27 mouse cellular contexts compared by ENCODE assay signal in genomic region chr3:9628041-9628440, GRCm38 (mm10). TPM values are rescaled to one million over a fixed set of nuclear protein-coding genes. Genes with fewer than 3 reads are reported as not detected.
A peak's percentile ranks its signal among the peaks of the same experiment; 100 is the strongest.
DNase-seq lines count a peak whose midpoint lies in the region; ATAC-seq and TF ChIP-seq lines count a peak whose summit lies in the region.
"Had no signal": no experiment of that assay in that cellular context is flagged by ENCODE, and none has a peak within 500 bp of the region (broad histone marks: within the 10 kb centered on the region; RNA-seq: fewer than 3 reads in every experiment).

No protein-coding gene starts in this region.

- WGBS in kidney, embryonic 15.5 days: 34% methylated on average over 4 of the region's 4 CpGs
- 15% methylated on average over 4 of the region's 4 CpGs for WGBS in kidney, postnatal 0 days

- H3K9me3 ChIP-seq in kidney, embryonic 15.5 days (replicated peaks): no peaks in the 10 kb centered on the region
- H3K9me3 ChIP-seq in kidney, postnatal 0 days (replicated peaks; ENCODE audit: low read length): no peaks in the 10 kb centered on the region
- H3K9me3 ChIP-seq: embryonic facial prominence, embryonic 13.5 days; embryonic facial prominence, embryonic 15.5 days; forebrain, embryonic 10.5 days; forebrain, embryonic 12.5 days; G1E had no signal

- H3K9ac ChIP-seq in kidney, embryonic 15.5 days: no peak overlapping the region
- no peak overlapping the region for H3K9ac ChIP-seq in kidney, postnatal 0 days (ENCODE audit: low read depth, low read length)
- H3K9ac ChIP-seq: embryonic facial prominence, embryonic 13.5 days; embryonic facial prominence, embryonic 15.5 days; forebrain, embryonic 12.5 days had no signal

- H3K36me3 ChIP-seq in kidney, embryonic 15.5 days: no peaks in the 10 kb centered on the region
- no peaks in the 10 kb centered on the region for H3K36me3 ChIP-seq in kidney, postnatal 0 days (ENCODE audit: insufficient read depth, low read length)
- H3K36me3 ChIP-seq: embryonic facial prominence, embryonic 13.5 days; embryonic facial prominence, embryonic 15.5 days; forebrain, embryonic 10.5 days; forebrain, embryonic 12.5 days; G1E had no signal

- H3K4me1 ChIP-seq in kidney, embryonic 15.5 days: peaks cover 13% of the 10 kb centered on the region
- no peaks in the 10 kb centered on the region for H3K4me1 ChIP-seq in kidney, postnatal 0 days (replicated peaks; ENCODE audit: insufficient read depth, low read length)

- TF ChIP-seq CTCF in kidney, postnatal 0 days (IDR thresholded peaks at IDR 0.05; ENCODE audit: low read depth): no peak

- H3K27ac ChIP-seq in kidney, embryonic 15.5 days: no peak overlapping the region
- H3K27ac ChIP-seq in kidney, postnatal 0 days: no peak overlapping the region
- H3K27ac ChIP-seq: embryonic facial prominence, embryonic 13.5 days; embryonic facial prominence, embryonic 15.5 days; forebrain, embryonic 10.5 days; forebrain, embryonic 12.5 days had no signal

- ATAC-seq in kidney, embryonic 15.5 days (replicated peaks; ENCODE audit: low FRiP score): peak; percentile 38; the same call in 1 of the 2 replicates
- ATAC-seq in kidney, postnatal 0 days (replicated peaks; ENCODE audit: low FRiP score, low read depth): peak; percentile 80
- ATAC-seq: CD4-positive, CD25-positive, alpha-beta regulatory T cell, adult 4 months; forebrain, embryonic 14.5 days; forebrain, embryonic 16.5 days had no signal

- H3K27me3 ChIP-seq in kidney, embryonic 15.5 days: peaks cover 11% of the 10 kb centered on the region; the same call in 1 of the 2 replicates
- H3K27me3 ChIP-seq in kidney, postnatal 0 days (ENCODE audit: insufficient read depth, low read length): no peaks in the 10 kb centered on the region
- H3K27me3 ChIP-seq: CH12.LX had no signal

- H3K4me3 ChIP-seq in kidney, embryonic 15.5 days (replicated peaks): no peak overlapping the region
- H3K4me3 ChIP-seq in kidney, postnatal 0 days (replicated peaks; ENCODE audit: low read depth, low read length): no peak overlapping the region
- H3K4me3 ChIP-seq: embryonic facial prominence, embryonic 13.5 days; embryonic facial prominence, embryonic 15.5 days; erythroblast, embryonic 14.5 days; forebrain, embryonic 10.5 days; forebrain, embryonic 12.5 days had no signal

- peak; percentile 23 for DNase-seq in kidney, adult 11 months
- no peak for DNase-seq in kidney, adult 18-20 months
- DNase-seq in kidney, postnatal 25 days: no peak
- peak; percentile 50 for DNase-seq in kidney, postnatal 0 days (ENCODE audit: low spot score)
- DNase-seq in kidney, adult 9 months: no peak
- DNase-seq: adrenal gland, adult 2 months; adrenal gland, postnatal 10 days; adrenal gland, postnatal 25 days; B cell, adult 2 months; cerebellum, adult 11 months; cerebellum, adult 18-20 months; cerebellum, adult 8-10 months; cerebellum, adult 9-11 months; cerebellum, postnatal 14 days; cerebellum, postnatal 36 days; embryo, embryonic 11 days had no signal

- H3K4me2 ChIP-seq in kidney, embryonic 15.5 days: no peak overlapping the region
- H3K4me2 ChIP-seq in kidney, postnatal 0 days (ENCODE audit: low read length): no peak overlapping the region
- H3K4me2 ChIP-seq: embryonic facial prominence, embryonic 13.5 days; embryonic facial prominence, embryonic 15.5 days; forebrain, embryonic 12.5 days had no signal

RNA-seq across cellular contexts. Expression of gene Zfp704, which starts 18.2 kb away (rescaled TPM):
- 11.0 and 12.1 TPM in 2 replicates for polyA plus RNA-seq in kidney, embryonic 15.5 days (2015; fragmentation: Nextera tagmentation; extraction: Ambion mirVana)
- polyA plus RNA-seq in kidney, postnatal 0 days (2015; fragmentation: Nextera tagmentation; extraction: Ambion mirVana): 7.9 and 8.6 TPM in 2 replicates

Comparison
In these comparisons a context has a peak if more than half of its experiments do, and no peak if none do; other contexts are left out.
1. DNase-seq: peak in kidney, adult 11 months (single experiment) and kidney, postnatal 0 days (single experiment); none in kidney, adult 18-20 months (single experiment), kidney, postnatal 25 days (0 of 2) and kidney, adult 9 months (single experiment).